ENCODE assay signal across 8 mouse cellular contexts in the genomic region with DNA sequence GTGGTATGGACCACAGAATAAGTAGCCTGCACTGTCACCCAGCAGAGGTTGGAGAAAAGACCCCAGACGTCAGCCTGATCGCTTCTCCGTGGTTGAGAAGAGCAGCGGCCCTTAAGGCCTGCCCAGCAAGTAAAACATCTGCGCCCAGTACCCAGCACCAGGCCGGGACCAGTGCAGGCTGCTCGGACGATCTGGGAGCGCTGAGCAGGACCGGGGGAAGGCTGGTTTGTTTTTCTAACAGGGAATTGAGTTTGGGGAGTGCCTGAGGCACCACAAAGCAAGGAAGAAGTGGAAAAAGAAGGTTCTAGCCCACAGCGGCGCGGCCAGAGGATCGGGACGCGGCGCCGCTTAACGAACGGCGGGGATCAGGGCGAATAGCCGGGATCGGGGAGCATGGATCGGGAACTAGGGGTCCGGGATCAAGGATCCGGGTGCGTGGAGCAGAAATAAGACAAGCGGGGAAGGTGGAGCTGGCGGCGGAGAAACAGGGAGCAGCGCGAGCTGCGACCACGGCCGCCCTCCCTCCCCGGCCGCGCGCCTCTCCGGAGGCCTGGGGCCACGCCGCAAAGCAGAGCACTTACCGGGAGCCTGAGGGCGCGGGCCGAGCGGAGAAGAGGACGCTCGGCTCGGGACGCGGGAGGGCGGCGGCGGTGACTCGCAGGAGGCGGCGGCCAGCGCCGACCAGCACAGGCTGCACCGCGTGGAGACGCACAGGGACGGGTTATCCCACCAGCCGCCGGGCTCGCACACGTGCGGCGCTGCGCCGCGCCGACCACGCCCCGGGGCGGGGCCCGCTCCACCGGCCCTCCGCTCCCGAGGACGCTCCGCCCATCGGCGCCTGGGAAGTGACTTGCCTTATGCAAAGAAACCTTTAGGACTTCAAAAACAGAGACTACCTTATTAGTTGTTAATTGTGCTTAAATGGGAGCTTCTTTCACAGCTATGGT. TPM values are rescaled to one million over a fixed set of nuclear protein-coding genes. Genes with fewer than 3 reads are reported as not detected.
DNase-seq lines count a peak whose midpoint lies in the region; ATAC-seq and TF ChIP-seq lines count a peak whose summit lies in the region.

TSS of gene Pus7 (minus strand) at position 781 of the 947 bp plus-strand sequence.

- peak; percentile 80 for DNase-seq in ES-CJ7 (ENCODE audit: low read depth, low spot score)
- DNase-seq in c-Kit-positive CD71-positive TER-119-positive erythroid progenitor cells, embryonic 14.5 days (ENCODE audit: low spot score) = peak; percentile 81
- DNase-seq in heart, postnatal 0 days (ENCODE audit: low spot score) = peak; percentile 86
- peak; percentile 90 to 96 for DNase-seq in kidney, postnatal 36 days
- peak; percentile 93 for DNase-seq in liver, postnatal 0 days
- DNase-seq in telencephalon, adult 2 months (ENCODE audit: low read depth, low spot score) = peak; percentile 60

- peak; percentile 94 for ATAC-seq in forebrain, embryonic 12.5 days (ENCODE audit: low FRiP score)
- peak; percentile 92 for ATAC-seq in heart, postnatal 0 days (ENCODE audit: insufficient read depth, low read depth)
- ATAC-seq in liver, postnatal 0 days = peak; percentile 87
- peak; percentile 92 for ATAC-seq in neural tube, embryonic 13.5 days (ENCODE audit: low read depth)

- no peak for TF ChIP-seq EP300 in heart, postnatal 0 days (IDR thresholded peaks at IDR 0.05; ENCODE audit: low read depth)
- no peak for TF ChIP-seq EP300 in liver, postnatal 0 days (IDR thresholded peaks at IDR 0.05; ENCODE audit: low read depth)

- peak within 1 kb of the TSS; percentile 20; the same call in 1 of the 2 replicates for H3K27ac ChIP-seq in forebrain, embryonic 12.5 days
- peak within 1 kb of the TSS; percentile 67 for H3K27ac ChIP-seq in heart, postnatal 0 days (ENCODE audit: low read depth)
- 0 out of 2 replicates have a peak within 1 kb of the TSS, but pooled peaks have one; percentile 24 for H3K27ac ChIP-seq in liver, postnatal 0 days (ENCODE audit: low read depth)
- H3K27ac ChIP-seq in neural tube, embryonic 13.5 days (replicated peaks) = peak within 1 kb of the TSS; percentile 40; the same call in 1 of the 2 replicates

- WGBS in forebrain, embryonic 12.5 days = under 1% methylated on average over 75 of the region's 86 CpGs
- WGBS in heart, postnatal 0 days = under 1% methylated on average over 70 of the region's 86 CpGs
- under 1% methylated on average over 83 of the region's 86 CpGs for WGBS in liver, postnatal 0 days (ENCODE audit: insufficient replicate concordance)
- under 1% methylated on average over 60 of the region's 86 CpGs for WGBS in neural tube, embryonic 13.5 days

- H3K27me3 ChIP-seq in forebrain, embryonic 12.5 days = no peaks in the 10 kb centered on the region
- H3K27me3 ChIP-seq in heart, postnatal 0 days (ENCODE audit: control insufficient read depth, insufficient read depth, low read length) = no peaks in the 10 kb centered on the region
- H3K27me3 ChIP-seq in liver, postnatal 0 days (ENCODE audit: insufficient read depth, low read length) = no peaks in the 10 kb centered on the region
- H3K27me3 ChIP-seq in neural tube, embryonic 13.5 days = no peaks in the 10 kb centered on the region

- peak within 1 kb of the TSS; percentile 80 for H3K9ac ChIP-seq in forebrain, embryonic 12.5 days
- peak within 1 kb of the TSS; percentile 79 for H3K9ac ChIP-seq in heart, postnatal 0 days (replicated peaks; ENCODE audit: low read depth, low read length)
- H3K9ac ChIP-seq in liver, postnatal 0 days (replicated peaks) = peak within 1 kb of the TSS; percentile 68
- peak within 1 kb of the TSS; percentile 82 for H3K9ac ChIP-seq in neural tube, embryonic 13.5 days

- peaks cover 21% of the 10 kb centered on the region for H3K4me1 ChIP-seq in forebrain, embryonic 12.5 days
- H3K4me1 ChIP-seq in heart, postnatal 0 days (ENCODE audit: control insufficient read depth, insufficient read depth) = peaks cover 15% of the 10 kb centered on the region; the same call in 1 of the 2 replicates
- H3K4me1 ChIP-seq in liver, postnatal 0 days (ENCODE audit: insufficient read depth) = peaks cover 9% of the 10 kb centered on the region; the same call in 1 of the 2 replicates
- H3K4me1 ChIP-seq in neural tube, embryonic 13.5 days (replicated peaks) = peaks cover 16% of the 10 kb centered on the region

- no peak for TF ChIP-seq CTCF in heart, postnatal 0 days (IDR thresholded peaks at IDR 0.05; ENCODE audit: low read depth)
- TF ChIP-seq CTCF in liver, postnatal 0 days (IDR thresholded peaks at IDR 0.05; ENCODE audit: low read depth) = no peak

- peak within 1 kb of the TSS; percentile 73 for H3K4me2 ChIP-seq in forebrain, embryonic 12.5 days
- H3K4me2 ChIP-seq in heart, postnatal 0 days (ENCODE audit: low read depth, low read length) = peak within 1 kb of the TSS; percentile 89
- H3K4me2 ChIP-seq in liver, postnatal 0 days (ENCODE audit: low read depth, low read length) = peak within 1 kb of the TSS; percentile 94
- H3K4me2 ChIP-seq in neural tube, embryonic 13.5 days = peak within 1 kb of the TSS; percentile 72

- peak within 1 kb of the TSS; percentile 88 for H3K4me3 ChIP-seq in forebrain, embryonic 12.5 days (replicated peaks)
- H3K4me3 ChIP-seq in heart, postnatal 0 days (ENCODE audit: low read depth, low read length) = peak within 1 kb of the TSS; percentile 87
- peak within 1 kb of the TSS; percentile 82 for H3K4me3 ChIP-seq in liver, postnatal 0 days (ENCODE audit: low read depth, low read length)
- peak within 1 kb of the TSS; percentile 68 for H3K4me3 ChIP-seq in neural tube, embryonic 13.5 days

- no peaks in the 10 kb centered on the region for H3K36me3 ChIP-seq in forebrain, embryonic 12.5 days (replicated peaks)
- H3K36me3 ChIP-seq in heart, postnatal 0 days (replicated peaks; ENCODE audit: control insufficient read depth, insufficient read depth, low read length) = no peaks in the 10 kb centered on the region
- H3K36me3 ChIP-seq in liver, postnatal 0 days (replicated peaks; ENCODE audit: insufficient read depth, low read length) = no peaks in the 10 kb centered on the region
- no peaks in the 10 kb centered on the region for H3K36me3 ChIP-seq in neural tube, embryonic 13.5 days

- H3K9me3 ChIP-seq in forebrain, embryonic 12.5 days = no peaks in the 10 kb centered on the region
- no peaks in the 10 kb centered on the region for H3K9me3 ChIP-seq in heart, postnatal 0 days (replicated peaks; ENCODE audit: control insufficient read depth, low read length)
- H3K9me3 ChIP-seq in liver, postnatal 0 days (ENCODE audit: low read length) = no peaks in the 10 kb centered on the region
- no peaks in the 10 kb centered on the region for H3K9me3 ChIP-seq in neural tube, embryonic 13.5 days

RNA-seq across cellular contexts. Expression of gene Pus7, which starts in this region (rescaled TPM):
- 26.7 and 28.9 TPM in 2 replicates for polyA plus RNA-seq in forebrain, embryonic 12.5 days (2016; fragmentation: Nextera tagmentation; extraction: Ambion mirVana)
- 8.6 and 11.6 TPM in 2 replicates for total RNA-seq in heart, postnatal 0 days (2014; rRNA removed; ENCODE audit: low replicate concordance)
- 11.8 and 14.0 TPM in 2 replicates for polyA plus RNA-seq in heart, postnatal 0 days (2015; fragmentation: Nextera tagmentation; extraction: Ambion mirVana)
- polyA plus RNA-seq in liver, postnatal 0 days (2015; fragmentation: Nextera tagmentation; extraction: Ambion mirVana) = 5.3 and 6.0 TPM in 2 replicates
- 18.3 and 20.3 TPM in 2 replicates for polyA plus RNA-seq in neural tube, embryonic 13.5 days (2015; fragmentation: Nextera tagmentation; extraction: Ambion mirVana)

Comparison
In these comparisons a context has a peak if more than half of its experiments do, and no peak if none do; other contexts are left out.
1. Peak in every context shown above with its lines: DNase-seq, ATAC-seq, H3K4me3 ChIP-seq and H3K27ac ChIP-seq.